Mouse (Mus musculus) c-Kit-positive CD71-positive TER-119-negative erythroid progenitor cells, embryonic 14.5 days (primary cell): ENCODE data around the gene Wwp2.

Source experiments
- DNase-seq: peaks from one replicate; pipeline ENCODE4 v3.0.0-alpha.2; 2013; ENCODE audit warnings: low read depth

Wwp2 gene

GRCm38 (mm10) chr8:107560820-107561536, 124.8 kb downstream of the Wwp2 start:
- DNase-seq = no peak

DNA sequence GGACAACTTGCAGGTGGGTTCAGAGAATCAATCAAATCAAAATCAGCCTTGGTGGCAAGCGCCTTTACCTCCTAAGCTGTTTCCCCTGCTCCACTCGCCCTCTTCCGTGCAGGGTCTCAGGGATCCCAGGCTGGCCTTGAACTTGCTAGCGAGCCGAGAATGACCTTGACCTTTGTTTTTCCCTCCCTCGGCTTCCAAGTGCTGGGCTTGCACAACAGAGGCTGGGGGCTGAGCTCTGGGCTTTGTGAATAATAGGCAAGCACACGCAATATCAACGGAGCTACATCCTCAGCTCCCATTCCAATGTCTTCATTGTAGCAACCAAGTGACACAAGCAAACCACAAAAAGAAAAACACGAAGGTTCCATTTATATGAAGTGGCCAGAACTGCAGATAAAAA, 126.0 kb downstream of the Wwp2 start:
- no peak for DNase-seq

DNA sequence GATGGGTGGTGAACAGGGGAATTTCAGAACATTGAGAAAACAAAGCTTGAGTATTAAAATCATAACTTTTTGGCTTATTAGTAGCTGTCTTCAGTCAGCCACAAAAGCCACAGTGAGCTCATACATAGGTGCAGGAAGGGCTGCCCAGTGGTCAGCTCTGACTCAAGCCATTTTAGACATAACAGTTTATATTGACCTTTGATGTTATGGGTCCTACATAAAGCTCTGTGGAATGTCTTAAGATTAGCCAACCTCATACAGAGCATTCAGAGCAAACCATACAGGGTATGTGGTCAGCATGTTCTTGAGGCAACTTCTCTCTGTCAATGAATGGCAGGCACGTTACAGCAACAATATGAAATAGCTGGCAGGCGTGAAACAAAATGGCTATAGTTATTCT, 134.9 kb downstream of the Wwp2 start:
- DNase-seq = no peak

DNA sequence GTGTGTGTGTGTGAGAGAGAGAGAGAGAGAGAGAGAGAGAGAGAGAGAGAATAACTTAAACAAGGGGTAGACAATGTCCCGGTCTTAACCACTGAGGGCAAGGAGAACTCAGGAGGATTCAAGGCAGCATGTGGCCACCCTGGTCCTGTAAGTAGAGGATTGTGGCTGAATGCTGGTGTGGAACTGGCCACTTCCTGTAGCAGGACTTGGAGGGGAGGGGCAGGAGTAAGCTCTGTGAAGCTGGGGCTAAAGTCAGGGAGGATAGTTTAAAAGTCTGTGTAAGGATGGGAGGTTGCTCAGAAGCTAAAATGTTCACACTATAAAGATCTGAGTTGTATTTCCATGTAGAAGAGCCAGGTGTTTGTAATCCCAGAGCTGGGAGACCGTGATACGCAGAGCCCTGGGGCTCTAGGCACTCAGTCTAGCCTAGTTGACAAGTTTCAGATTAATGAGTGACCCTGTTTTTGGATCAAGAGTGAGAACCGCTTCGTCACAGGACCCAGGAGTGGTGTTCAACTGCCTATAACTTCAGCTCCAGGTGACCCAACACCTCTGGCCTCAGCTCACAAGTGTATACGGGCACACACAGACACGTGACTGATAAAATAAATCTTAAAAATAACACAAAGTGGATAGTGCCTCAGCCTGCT, 135.4 kb downstream of the Wwp2 start:
- no peak for DNase-seq

- peak; percentile 60 for DNase-seq
Measured at GRCm38 (mm10) chr8:107572497-107572896, 136.3 kb downstream of the Wwp2 start.

DNA sequence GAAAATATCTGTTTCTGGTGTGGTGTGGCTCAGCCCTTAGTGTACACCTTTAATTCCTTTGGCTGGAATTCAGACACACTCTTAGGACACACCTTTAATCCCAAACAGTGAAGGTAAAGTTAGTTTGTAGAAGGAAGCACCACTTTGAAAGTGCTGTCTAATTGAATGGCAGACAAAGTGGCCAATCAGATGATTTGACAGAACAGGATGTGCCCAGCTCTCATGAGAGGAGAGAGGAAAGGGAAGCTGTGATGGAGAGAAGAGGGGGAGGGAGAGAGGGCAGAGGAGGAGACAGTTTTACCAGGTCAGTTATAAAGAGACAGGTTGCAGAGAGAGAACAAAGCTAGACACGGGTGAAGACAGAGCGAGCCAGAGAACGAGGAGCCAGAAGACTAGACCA, 138.6 kb downstream of the Wwp2 start:
- no peak for DNase-seq

GRCm38 (mm10) chr8:107576702-107577101, 140.5 kb downstream of the Wwp2 start:
- peak; percentile 86 for DNase-seq

GRCm38 (mm10) chr8:107577640-107578039, 141.5 kb downstream of the Wwp2 start:
- peak; percentile 64 for DNase-seq

GRCm38 (mm10) chr8:107578132-107578531, 142.0 kb downstream of the Wwp2 start:
- no peak for DNase-seq

- DNase-seq = no peak
Measured at GRCm38 (mm10) chr8:107578541-107578940, 142.4 kb downstream of the Wwp2 start.

- DNase-seq = no peak
Measured at GRCm38 (mm10) chr8:107580879-107581278, 144.7 kb downstream of the Wwp2 start.

DNA sequence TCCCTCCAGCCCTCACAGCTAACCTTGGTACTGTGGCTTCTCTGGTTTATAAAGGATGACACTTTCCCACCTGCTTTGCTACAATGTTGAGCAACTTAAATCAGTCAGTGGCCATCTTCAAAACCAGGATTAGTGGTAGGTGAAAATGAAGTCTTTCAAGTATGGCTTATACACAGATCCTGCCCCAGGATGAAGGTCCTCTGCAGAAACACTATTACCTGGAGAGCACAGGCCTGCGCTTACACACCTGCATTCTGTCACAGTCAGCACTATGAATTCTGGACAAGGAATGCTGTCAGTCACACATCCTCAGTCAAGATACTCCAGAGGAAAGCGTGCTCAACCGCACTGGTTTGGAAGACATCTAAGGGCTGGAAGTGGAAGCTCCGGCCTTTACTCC, 145.4 kb downstream of the Wwp2 start:
- DNase-seq = no peak

GRCm38 (mm10) chr8:107582136-107582535, 146.0 kb downstream of the Wwp2 start:
- no peak for DNase-seq

GRCm38 (mm10) chr8:107587429-107587994, 151.3 kb downstream of the Wwp2 start:
- peak; percentile 25 for DNase-seq

DNA sequence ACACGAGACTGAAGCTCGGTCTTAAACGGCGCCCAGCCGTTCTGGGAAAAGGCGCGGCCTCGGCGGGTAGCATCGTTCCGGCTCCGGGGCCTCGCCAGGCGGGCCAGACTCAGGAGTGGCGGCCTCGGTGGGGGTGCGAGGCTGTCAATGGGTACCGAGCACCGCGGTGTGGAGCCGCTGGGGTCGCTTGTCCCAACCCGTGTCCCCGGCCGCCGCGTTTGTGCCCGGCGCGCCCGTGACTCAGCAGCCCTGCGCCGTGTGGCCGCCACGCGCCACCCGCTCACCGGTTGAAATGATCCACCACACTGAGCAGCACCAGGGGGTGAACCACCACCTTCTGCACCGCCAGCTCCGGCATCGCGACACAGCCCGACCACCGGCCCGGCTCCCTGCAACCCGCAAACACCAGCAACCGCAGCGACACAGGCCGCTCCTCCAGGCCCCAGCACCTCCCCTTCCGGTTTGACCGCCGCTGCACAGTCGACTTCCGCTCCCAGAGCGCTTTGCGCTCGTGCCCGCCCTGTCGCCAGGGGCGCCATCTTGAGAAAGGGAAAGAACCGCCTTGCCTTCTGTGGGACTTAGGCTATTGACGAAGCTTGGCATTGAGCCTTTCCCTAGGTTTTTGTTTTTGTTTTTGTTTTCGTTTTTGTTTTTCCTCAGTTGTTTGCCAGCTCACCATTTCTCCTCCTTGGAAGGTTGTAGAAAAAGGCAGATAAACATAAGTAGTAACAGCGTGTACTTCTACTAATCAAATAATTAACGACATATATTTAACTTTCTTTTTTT, 152.0 kb downstream of the Wwp2 start, which contains the start of gene Psmd7:
Gene Psmd7 (minus strand): TSS at position 470 of the 786 bp plus-strand sequence.
- peak; percentile 91 for DNase-seq

DNA sequence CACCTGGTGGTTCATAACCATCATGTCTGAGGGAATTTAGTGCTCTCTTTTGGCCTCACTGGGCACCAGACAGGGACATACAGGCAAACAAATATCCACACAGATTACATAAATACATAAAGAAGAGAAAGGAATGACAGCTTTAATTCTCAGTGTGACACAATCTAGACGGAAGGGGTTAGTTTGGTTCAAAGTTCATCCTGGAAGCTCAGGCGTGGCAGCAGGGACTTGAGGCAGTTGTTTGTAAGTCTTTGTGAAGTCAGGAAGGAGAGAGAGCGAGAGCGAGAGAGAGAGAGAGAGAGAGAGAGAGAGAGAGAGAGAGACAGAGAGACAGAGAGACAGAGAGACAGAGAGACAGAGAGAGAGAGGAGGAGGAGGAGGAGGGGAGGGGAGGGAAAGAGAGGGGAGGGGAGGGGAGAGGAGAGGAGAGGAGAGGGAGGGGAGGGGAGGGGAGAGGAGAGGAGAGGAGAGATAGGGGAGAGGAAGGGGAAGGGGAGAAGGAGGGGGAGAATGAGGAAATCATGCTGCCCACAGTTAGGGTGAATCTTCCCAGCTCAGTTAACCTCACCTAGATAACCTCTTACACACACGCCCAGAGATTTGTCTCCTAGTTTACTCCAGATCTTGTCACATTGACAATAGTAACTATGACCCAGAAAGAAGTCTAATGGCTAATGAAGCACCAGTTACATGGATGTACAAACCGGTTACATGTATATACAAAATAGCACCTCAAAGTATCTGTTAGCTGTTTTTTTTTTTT, 158.0 kb downstream of the Wwp2 start:
- DNase-seq = no peak

DNA sequence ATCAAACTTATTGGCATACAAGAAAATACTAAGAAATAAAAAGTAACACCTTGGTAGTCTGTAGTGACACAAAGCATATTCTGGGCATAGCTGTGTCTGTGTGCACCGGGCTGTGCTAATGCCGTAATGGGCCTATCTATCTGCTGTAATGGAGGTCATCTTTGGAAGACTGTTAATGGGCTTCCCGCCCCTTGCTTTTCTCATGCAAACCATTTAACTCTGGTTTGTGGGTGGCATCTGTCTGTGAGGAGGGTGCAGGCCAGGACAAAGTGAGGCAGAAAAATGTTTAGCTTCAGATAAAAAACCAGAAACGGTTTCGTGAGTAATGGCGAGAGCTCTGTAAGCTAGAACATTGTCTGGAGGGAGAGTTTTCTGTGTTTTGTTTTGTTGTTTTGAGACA, 158.7 kb downstream of the Wwp2 start:
- no peak for DNase-seq

DNA sequence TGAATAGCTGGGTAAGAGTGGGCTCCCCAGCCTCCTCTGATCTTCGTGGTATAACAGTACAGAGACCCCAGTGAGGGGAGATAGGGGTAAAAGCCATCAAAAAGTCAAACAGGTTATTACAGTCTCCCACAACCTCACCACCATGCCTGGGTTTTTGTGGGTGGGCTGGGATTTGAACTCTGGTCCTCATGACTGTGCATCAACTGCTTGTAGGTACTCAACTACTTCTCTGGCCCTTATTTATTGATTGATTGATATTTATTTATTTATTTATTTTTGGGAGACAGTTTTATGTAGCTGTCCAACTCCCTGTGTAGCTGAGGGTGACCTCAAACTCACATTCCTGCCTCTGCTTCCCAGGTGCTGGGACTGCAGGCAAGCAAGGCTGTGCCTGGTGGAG, 161.6 kb downstream of the Wwp2 start:
- no peak for DNase-seq

- no peak for DNase-seq
Measured at GRCm38 (mm10) chr8:107599691-107600090, 163.5 kb downstream of the Wwp2 start.

DNA sequence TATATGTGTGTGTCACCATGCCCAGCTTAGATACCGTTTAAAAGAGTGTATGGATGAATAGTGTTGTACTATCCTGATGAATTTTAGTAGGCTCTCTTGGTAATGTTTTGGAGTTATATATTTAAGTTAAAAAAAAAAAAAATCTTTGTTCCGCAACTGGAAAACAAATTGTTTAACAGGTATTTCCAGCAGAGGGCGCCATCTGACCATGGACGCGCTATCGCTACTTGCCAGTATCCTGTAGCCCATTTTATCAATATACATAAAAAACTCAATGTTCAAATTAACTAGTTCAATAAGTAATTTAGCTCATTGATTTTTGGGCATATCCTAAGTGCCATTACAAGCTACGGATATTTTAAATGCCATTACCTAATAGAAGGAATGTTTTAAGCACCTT, 166.9 kb downstream of the Wwp2 start:
- DNase-seq = peak; percentile 46
